Mouse (Mus musculus) lung, postnatal 14 days (tissue): ENCODE measurements around the gene Atp5f1.

Experiments used
- DNase-seq: peaks from one replicate; pipeline ENCODE4 v3.0.0; 2021

Atp5f1 gene

DNA sequence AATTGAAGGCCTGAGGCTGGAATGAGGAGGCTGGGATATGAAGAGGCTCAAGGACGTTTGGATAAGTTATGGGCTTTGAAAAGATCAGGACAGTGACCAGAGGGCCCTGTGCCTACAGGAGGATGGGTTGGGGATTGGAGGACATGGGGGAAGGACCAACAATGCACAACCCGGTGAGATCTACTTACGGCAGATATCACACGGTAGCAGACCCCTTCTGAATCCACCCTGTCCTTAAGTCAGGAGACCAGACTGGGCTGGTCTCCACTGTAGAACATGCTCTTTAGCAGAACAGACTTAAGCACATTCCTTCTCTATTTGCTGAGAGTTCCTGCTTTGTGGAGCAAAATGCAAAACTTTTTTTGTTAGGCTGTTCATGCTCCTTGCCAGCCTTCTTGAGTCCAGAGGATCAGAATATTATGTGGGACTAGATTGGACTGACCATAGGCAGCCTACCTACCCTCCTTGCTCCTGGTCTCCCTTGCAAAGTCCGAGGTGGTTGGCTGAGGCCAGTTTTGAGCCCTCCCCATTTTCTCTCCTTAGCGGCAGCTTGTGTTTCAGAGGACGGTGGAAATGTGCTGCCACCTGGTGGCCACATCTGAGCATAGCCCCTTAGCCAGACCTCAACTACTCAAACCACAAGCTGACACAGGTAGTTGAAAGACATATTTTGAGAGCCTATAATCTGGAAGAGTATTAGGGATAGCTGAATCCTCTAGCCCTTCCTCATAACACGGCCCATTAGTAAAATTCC is 60.3 kb downstream of the Atp5f1 start:
- peak; percentile 87 for DNase-seq

DNA sequence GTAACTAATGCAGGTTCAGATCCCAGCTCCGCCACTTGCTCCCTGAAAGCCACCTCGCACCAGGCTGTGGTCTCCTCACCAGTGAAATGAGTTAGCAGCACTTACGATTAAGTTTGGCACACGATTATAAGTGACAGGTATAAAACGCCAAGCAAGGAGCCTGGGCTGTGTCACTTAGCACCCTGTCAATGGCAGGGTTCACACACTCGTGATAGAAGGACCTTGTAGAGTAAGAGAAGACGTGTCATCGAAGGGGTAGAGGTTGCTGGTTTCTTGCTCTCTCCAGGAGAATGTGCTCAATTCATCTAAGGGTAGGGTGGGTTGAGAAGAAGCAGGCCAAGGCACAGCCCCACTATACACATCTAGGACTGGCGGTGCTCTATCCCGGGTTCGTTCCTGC is 61.0 kb downstream of the Atp5f1 start:
- DNase-seq = no peak

DNA sequence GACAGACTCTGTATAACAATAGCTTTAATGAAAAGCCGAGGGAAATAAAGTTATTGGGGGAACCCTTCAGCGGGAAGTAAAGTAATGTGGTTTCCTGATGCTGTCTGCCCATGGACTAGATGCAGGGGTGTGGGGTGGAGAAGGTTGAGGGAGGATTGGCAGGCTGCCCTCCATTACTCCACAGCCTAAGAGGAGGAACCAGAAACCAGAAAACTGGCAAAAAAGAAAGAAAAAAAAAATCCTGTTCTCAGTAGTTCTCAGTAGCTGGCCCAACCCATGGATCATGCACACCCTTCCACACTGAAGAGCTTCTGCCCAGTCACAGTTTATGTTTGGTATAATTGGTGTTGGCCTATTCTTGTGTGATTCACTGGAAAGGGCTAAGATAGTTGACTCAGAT is 61.6 kb downstream of the Atp5f1 start:
- peak; percentile 59 for DNase-seq

DNA sequence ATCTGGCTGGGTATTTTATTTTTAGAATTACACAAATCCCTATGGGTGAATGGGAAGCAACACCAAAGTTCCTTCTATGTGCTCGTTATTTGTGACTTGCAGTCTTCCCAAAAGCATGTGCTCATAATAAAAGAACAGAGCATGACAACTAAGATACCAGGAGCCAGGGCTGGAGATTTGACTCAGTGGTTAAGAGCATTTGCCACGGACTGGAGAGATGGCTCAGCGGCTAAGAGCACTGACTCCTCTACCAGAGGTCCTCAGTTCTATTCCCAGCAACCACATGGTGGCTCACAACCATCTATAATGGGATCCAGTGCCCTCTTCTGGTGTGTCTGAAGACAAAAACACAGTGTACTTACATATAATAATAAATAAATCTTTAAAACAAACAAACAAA is 63.1 kb downstream of the Atp5f1 start:
- DNase-seq = no peak

DNA sequence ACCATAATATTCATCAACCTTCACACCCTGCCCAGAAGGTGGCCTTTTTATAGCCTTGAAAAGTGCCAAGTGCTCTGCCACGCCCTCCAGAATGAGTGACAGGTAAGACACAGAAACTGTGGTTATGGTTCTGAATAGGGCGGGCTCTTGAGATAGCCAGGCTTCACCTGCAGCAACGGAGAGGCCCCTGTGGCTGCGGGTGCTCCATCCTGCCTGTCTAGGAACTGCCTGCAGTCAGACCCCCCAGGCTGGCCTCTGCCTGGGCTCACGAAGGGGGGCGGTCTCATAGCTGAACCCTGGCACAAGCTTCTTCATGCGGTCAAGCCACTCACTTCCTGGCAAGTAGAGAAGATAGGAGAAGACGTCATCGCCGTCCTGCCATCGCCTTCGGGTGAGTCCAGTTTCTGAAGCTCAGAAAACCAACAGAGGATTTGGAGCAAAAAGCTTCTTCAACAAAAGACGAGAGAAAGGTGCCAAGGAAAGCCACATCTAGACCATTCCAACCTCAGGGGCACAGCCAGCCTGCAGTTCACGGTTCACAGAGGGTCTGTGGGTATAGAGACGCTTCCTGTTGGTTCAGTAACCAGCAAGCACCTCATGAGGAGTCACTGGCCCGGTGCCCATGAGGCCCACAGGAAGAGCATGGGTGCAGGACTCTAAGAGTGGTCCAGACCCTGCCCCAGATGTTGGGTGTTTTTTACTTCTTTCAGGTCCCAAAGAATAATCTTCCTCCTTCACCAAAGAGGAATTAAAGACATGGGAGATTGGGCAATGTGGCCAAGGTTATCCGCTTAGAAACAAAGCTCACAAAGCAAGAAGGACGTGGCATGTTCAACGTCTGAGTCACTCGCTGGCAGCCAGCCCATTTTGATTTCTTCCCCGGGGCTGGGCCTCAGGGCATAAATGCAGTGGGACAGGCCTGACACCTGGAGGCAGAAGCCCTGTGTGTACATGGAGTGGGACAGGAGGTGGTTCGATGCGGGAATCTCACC is 65.0 kb downstream of the Atp5f1 start:
- peak; percentile 98 for DNase-seq

DNA sequence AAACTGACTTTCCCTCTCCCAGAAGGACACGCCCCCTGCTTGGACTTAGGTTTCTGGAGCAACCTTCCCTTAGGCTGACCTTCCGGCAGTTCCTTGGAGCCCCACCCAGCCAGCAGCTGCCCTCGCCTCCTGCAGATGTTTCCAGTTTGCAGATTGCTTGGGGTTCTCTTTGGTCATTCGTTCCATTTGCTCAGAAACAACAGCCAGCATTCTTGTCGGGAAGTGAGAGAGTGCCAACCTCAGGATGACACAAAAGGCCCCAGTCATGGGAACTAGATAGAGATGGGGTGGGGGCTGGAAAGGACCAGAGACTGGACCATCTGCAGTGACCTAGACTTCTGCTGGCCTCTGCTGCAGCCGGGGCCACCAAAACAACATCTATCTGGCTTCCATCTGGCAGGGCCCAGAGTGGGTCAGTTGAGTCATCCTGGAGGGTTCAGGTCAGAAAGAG is 65.9 kb downstream of the Atp5f1 start:
- DNase-seq = peak; percentile 33
